Mouse (Mus musculus): ENCODE measurements around the gene Vmn2r1. TPM values are rescaled to one million over a fixed set of nuclear protein-coding genes. Genes with fewer than 3 reads are reported as not detected.
A peak's percentile ranks its signal among the peaks of the same experiment; 100 is the strongest.

The Vmn2r1 gene
- polyA plus RNA-seq (2016; fragmentation: Nextera tagmentation; extraction: Ambion mirVana), result 0.04 and 0.06 TPM in 2 replicates

DNA sequence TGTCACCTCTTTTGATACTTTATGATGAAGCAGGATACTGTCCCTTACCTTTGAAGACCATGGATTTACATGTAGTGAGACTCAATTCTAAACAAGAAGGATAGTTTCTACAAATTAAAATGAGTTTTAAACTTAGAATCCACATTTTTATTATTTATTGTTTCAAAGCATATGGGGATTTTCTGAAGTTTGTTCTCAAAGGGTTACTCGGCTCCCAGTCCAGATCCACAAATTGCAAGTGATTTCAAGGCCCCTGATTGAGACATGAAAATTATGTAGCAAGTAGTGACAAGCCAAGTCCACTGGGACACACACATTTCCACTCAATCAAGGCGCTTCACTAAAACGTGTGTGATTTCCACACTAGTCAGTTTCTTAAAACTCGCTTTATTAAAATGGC is at the start of gene Vmn2r1:
TSS of gene Vmn2r1 (plus strand) at position 301 of the 400 bp plus-strand sequence.
- no peaks in the 10 kb centered on the region for H3K4me1 ChIP-seq
- no peak within 1 kb of the TSS for H3K27ac ChIP-seq (replicated peaks)
- no peak within 1 kb of the TSS for H3K4me3 ChIP-seq
- no peak for DNase-seq (ENCODE audit: low spot score)
- H3K36me3 ChIP-seq, result no peaks in the 10 kb centered on the region
- WGBS, result 87% methylated on average over 4 of the region's 4 CpGs
- H3K27me3 ChIP-seq (ENCODE audit: low read depth, poor library complexity, severe bottlenecking), result no peaks in the 10 kb centered on the region
- H3K9me3 ChIP-seq (replicated peaks), result no peaks in the 10 kb centered on the region

GRCm38 (mm10) chr3:64038136-64038841 is 43.1 kb upstream of the Vmn2r1 start:
- Histone ChIP-seq H3K36me3 (no peaks in the 10 kb centered on the region), H3K9me3 (replicated peaks) (no peaks in the 10 kb centered on the region), H3K4me1 (peaks cover 10% of the 10 kb centered on the region), H3K4me3 (no peak overlapping the region), H3K27ac (replicated peaks) (no peak overlapping the region), H3K27me3 (ENCODE audit: low read depth, poor library complexity, severe bottlenecking) (no peaks in the 10 kb centered on the region)
- WGBS, result 88% methylated on average over 7 of the region's 7 CpGs
- no peak for DNase-seq (ENCODE audit: low spot score)

- DNase-seq (ENCODE audit: low spot score), result peak; percentile 90
- peak overlapping the region; percentile 79 for H3K27ac ChIP-seq (replicated peaks)
- WGBS, result 10% methylated on average over 25 of the region's 25 CpGs
- H3K4me1 ChIP-seq, result peaks cover 10% of the 10 kb centered on the region
- H3K27me3 ChIP-seq (ENCODE audit: low read depth, poor library complexity, severe bottlenecking), result no peaks in the 10 kb centered on the region
- H3K4me3 ChIP-seq, result peak overlapping the region; percentile 50
- H3K36me3 ChIP-seq, result no peaks in the 10 kb centered on the region
- no peaks in the 10 kb centered on the region for H3K9me3 ChIP-seq (replicated peaks)
Observed at GRCm38 (mm10) chr3:64039818-64040784, 41.2 kb upstream of the Vmn2r1 start.

DNA sequence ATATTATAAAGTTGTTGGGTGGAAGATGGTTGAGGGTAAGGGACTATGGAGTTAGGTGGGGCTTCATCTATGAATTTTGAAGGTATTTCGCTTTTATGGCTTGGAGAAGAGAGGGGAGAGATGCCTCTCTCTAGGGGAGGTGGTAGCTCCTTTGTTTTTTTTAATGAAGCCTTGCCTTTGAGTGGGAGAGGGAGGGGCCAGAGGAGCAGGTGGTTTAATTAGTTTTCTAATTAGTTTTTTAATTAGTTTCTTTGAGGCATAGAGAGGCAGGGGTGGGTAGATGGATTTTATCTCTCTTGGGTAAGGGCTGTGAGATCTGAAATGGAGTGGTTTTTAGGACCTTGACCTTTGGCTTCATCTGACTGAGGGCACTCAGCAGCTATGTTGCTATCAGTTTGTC is 31.4 kb downstream of the Vmn2r1 start:
- WGBS, result 93% methylated on average over 1 of the region's 1 CpGs
- no peaks in the 10 kb centered on the region for H3K36me3 ChIP-seq
- no peaks in the 10 kb centered on the region for H3K27me3 ChIP-seq (ENCODE audit: low read depth, poor library complexity, severe bottlenecking)
- no peak overlapping the region for H3K4me3 ChIP-seq
- no peak overlapping the region for H3K27ac ChIP-seq (replicated peaks)
- DNase-seq (ENCODE audit: low spot score), result no peak
- no peaks in the 10 kb centered on the region for H3K9me3 ChIP-seq (replicated peaks)
- H3K4me1 ChIP-seq, result no peaks in the 10 kb centered on the region

DNA sequence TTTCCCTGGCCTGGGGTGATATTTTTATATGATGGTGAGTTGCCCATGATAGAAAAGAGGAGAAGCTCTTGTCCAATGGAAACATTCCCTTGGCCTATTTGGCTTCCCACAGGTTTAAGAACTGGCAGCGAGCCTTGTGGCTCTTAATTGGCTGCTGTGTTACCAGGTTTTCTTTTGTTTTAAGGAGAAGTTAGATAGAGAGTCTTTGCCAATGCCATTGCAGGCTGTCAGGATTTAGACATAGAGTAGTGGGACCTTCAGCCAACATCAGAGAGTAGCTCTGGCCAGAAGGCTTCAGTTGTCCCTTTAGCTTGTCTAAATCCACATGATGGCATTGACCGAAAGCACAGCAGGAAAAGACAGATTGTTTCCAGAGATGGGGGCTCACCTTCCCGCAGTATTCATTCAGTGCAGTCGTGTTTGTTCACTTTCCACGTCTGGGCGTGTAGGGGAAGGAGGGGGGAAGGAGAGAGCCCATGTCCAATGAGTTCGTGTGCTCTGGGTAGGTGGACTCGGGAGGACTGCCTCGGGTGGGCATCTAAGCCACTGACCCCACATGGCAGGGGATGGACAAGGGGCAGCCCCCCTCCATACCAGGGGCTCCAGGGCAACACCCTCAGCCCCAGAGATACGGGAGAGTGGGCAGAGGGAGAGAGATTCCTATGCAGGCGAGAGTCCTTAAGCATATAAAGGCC is 32.2 kb downstream of the Vmn2r1 start:
- H3K36me3 ChIP-seq, result no peaks in the 10 kb centered on the region
- DNase-seq (ENCODE audit: low spot score), result no peak
- H3K27me3 ChIP-seq (ENCODE audit: low read depth, poor library complexity, severe bottlenecking), result no peaks in the 10 kb centered on the region
- H3K4me1 ChIP-seq, result no peaks in the 10 kb centered on the region
- no peak overlapping the region for H3K4me3 ChIP-seq
- H3K9me3 ChIP-seq (replicated peaks), result no peaks in the 10 kb centered on the region
- no peak overlapping the region for H3K27ac ChIP-seq (replicated peaks)
- 89% methylated on average over 11 of the region's 11 CpGs for WGBS

DNA sequence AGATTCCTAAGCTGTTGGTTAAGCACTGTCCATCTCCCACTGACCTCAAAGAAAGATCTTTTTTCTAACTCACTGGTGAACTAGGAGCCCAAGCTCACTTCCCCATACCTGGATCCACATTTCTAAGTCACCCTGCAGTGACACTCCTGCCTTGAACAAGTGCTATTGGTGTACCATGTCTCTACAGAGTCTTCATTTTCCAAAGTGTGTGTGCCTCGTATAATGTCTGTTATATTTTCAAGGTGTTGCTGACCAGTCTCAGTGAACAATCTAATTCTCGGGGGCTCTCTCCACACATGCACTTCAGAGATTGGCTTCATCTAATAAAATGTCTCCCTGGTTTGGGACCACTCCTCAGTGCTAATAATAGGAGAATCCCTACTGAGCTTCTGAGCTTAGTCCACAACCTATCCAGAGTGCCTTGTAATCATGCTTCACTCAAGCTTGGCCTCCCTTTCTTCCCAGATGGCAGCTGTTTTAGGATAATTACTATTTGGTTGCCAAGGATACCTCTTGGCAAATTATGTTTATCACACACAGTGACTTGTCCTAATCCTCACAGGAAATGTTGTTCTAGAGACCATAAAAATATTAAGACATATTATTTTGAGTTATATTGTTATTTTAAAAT is 60.6 kb downstream of the Vmn2r1 start, which contains the start of gene Vmn2r2:
TSS of gene Vmn2r2 (minus strand) at position 51 of the 631 bp plus-strand sequence.
- H3K4me1 ChIP-seq, result no peaks in the 10 kb centered on the region
- WGBS, result 91% methylated on average over 2 of the region's 2 CpGs
- no peaks in the 10 kb centered on the region for H3K36me3 ChIP-seq
- no peak within 1 kb of the TSS for H3K4me3 ChIP-seq
- H3K27me3 ChIP-seq (ENCODE audit: low read depth, poor library complexity, severe bottlenecking), result no peaks in the 10 kb centered on the region
- no peak for DNase-seq (ENCODE audit: low spot score)
- no peak within 1 kb of the TSS for H3K27ac ChIP-seq (replicated peaks)
- no peaks in the 10 kb centered on the region for H3K9me3 ChIP-seq (replicated peaks)

Other genes with a start within 250 kb of the Vmn2r1 start
- gene Plch1, start 182.1 kb upstream of the Vmn2r1 start, polyA plus RNA-seq (2016; fragmentation: Nextera tagmentation; extraction: Ambion mirVana), result 27.5 and 33.1 TPM in 2 replicates
- gene E130311K13Rik, start 152.1 kb upstream of the Vmn2r1 start, polyA plus RNA-seq (2016; fragmentation: Nextera tagmentation; extraction: Ambion mirVana), result 2.7 and 3.3 TPM in 2 replicates
- gene Slc33a1, start 116.8 kb upstream of the Vmn2r1 start, polyA plus RNA-seq (2016; fragmentation: Nextera tagmentation; extraction: Ambion mirVana), result 11.8 and 12.3 TPM in 2 replicates
- 77.4 and 79.1 TPM in 2 replicates for gene Gmps, start 105.4 kb upstream of the Vmn2r1 start, polyA plus RNA-seq (2016; fragmentation: Nextera tagmentation; extraction: Ambion mirVana)
- gene Vmn2r2, start 60.4 kb downstream of the Vmn2r1 start, polyA plus RNA-seq (2016; fragmentation: Nextera tagmentation; extraction: Ambion mirVana), result 0.05 TPM in 1 of 2 replicates, not detected in the other
- gene Vmn2r3, start 208.2 kb downstream of the Vmn2r1 start, polyA plus RNA-seq (2016; fragmentation: Nextera tagmentation; extraction: Ambion mirVana), result not detected in 2 replicates

All from midbrain, embryonic 10.5 days (tissue).